In the genomic region with DNA sequence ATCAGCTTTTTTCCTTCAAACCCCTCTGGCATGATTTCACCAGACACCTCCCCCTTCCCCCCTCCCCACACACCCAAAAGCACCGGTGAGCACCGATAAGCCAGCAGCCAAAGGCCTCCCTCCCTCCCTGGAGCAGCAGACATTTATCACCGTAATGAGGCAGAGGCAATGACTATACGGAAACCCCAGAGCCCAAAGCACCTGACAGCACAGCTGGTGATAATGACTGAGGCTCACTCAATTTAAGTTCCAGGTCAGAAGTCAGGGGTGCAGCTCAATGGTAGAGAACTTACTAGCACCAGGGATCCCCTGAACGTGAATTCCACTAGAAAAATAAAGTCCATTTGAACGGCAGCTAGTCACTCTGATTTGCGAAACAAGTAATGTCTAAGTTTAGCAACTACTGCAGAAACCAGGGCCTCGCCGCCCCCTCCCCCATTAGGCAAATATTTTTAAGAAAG, we compare ENCODE assay signal across 8 mouse cellular contexts. TPM values are rescaled to one million over a fixed set of nuclear protein-coding genes. Genes with fewer than 3 reads are reported as not detected.
A peak's percentile ranks its signal among the peaks of the same experiment; 100 is the strongest.
DNase-seq lines count a peak whose midpoint lies in the region; ATAC-seq and TF ChIP-seq lines count a peak whose summit lies in the region.

No protein-coding gene starts in this region.

- no peak; the same call in 1 of the 2 replicates for ATAC-seq in kidney, embryonic 14.5 days (ENCODE audit: low FRiP score, low TSS enrichment)
- no peak for ATAC-seq in forebrain, postnatal 0 days
- no peak for ATAC-seq in limb, embryonic 14.5 days (ENCODE audit: low FRiP score, low read depth)
- ATAC-seq in neural tube, embryonic 11.5 days (ENCODE audit: insufficient read depth, low FRiP score, low TSS enrichment) = no peak

- H3K4me2 ChIP-seq in kidney, embryonic 14.5 days (replicated peaks; ENCODE audit: low read depth, low read length) = peak overlapping the region; percentile 64
- H3K4me2 ChIP-seq in forebrain, postnatal 0 days (ENCODE audit: low read depth) = peak overlapping the region; percentile 88
- peak overlapping the region; percentile 71 for H3K4me2 ChIP-seq in limb, embryonic 14.5 days (replicated peaks; ENCODE audit: low read depth, low read length, severe bottlenecking)
- peak overlapping the region; percentile 80 for H3K4me2 ChIP-seq in neural tube, embryonic 11.5 days (ENCODE audit: low read depth)

- H3K36me3 ChIP-seq in kidney, embryonic 14.5 days (ENCODE audit: control insufficient read depth, insufficient read depth, low read length) = peaks cover 29% of the 10 kb centered on the region
- H3K36me3 ChIP-seq in forebrain, postnatal 0 days (ENCODE audit: insufficient read depth) = peaks cover 27% of the 10 kb centered on the region
- H3K36me3 ChIP-seq in limb, embryonic 14.5 days (ENCODE audit: control insufficient read depth, insufficient read depth, low read length) = peaks cover 32% of the 10 kb centered on the region
- peaks cover 2% of the 10 kb centered on the region; the same call in 1 of the 2 replicates for H3K36me3 ChIP-seq in neural tube, embryonic 11.5 days (ENCODE audit: control insufficient read depth, insufficient read depth, low read length)

- H3K4me3 ChIP-seq in kidney, embryonic 14.5 days (ENCODE audit: low read length) = peak overlapping the region; percentile 78
- H3K4me3 ChIP-seq in forebrain, postnatal 0 days (ENCODE audit: low read depth, low read length) = peak overlapping the region; percentile 83
- H3K4me3 ChIP-seq in limb, embryonic 14.5 days (replicated peaks; ENCODE audit: low read length) = peak overlapping the region; percentile 87
- peak overlapping the region; percentile 74 for H3K4me3 ChIP-seq in neural tube, embryonic 11.5 days (ENCODE audit: low read depth, low read length)

- no peak for TF ChIP-seq CTCF in forebrain, postnatal 0 days (IDR thresholded peaks at IDR 0.05; ENCODE audit: low read depth)

- H3K4me1 ChIP-seq in kidney, embryonic 14.5 days (ENCODE audit: control insufficient read depth, insufficient read depth, low read length) = peaks cover 13% of the 10 kb centered on the region; the same call in 1 of the 2 replicates
- H3K4me1 ChIP-seq in forebrain, postnatal 0 days (ENCODE audit: insufficient read depth) = peaks cover 9% of the 10 kb centered on the region; the same call in 1 of the 2 replicates
- H3K4me1 ChIP-seq in limb, embryonic 14.5 days (ENCODE audit: control insufficient read depth, insufficient read depth, low read length) = peaks cover 21% of the 10 kb centered on the region
- H3K4me1 ChIP-seq in neural tube, embryonic 11.5 days (ENCODE audit: control insufficient read depth, insufficient read depth, low read length) = peaks cover 10% of the 10 kb centered on the region

- DNase-seq in kidney, postnatal 14 days = no peak
- DNase-seq in brain, adult 2 months (ENCODE audit: low read depth, low spot score) = peak; percentile 29
- peak; percentile 10 for DNase-seq in forebrain, postnatal 0 days
- DNase-seq in limb, embryonic 14.5 days (ENCODE audit: low spot score) = no peak
- peak; percentile 69 for DNase-seq in neural tube, embryonic 11.5 days (ENCODE audit: low spot score)
- DNase-seq in right cerebral cortex, postnatal 14 days = no peak
- DNase-seq in left cerebral cortex, postnatal 25 days (ENCODE audit: low spot score in 2 of 2) = no peak

- WGBS in kidney, embryonic 14.5 days = 6% methylated on average over 9 of the region's 9 CpGs
- 18% methylated on average over 9 of the region's 9 CpGs for WGBS in forebrain, postnatal 0 days
- 17% methylated on average over 9 of the region's 9 CpGs for WGBS in limb, embryonic 14.5 days
- 15% methylated on average over 9 of the region's 9 CpGs for WGBS in neural tube, embryonic 11.5 days

- peak overlapping the region; percentile 92; the same call in 1 of the 2 replicates for H3K9ac ChIP-seq in kidney, embryonic 14.5 days (ENCODE audit: low read depth, low read length)
- peak overlapping the region; percentile 92; the same call in 1 of the 2 replicates for H3K9ac ChIP-seq in forebrain, postnatal 0 days
- peak overlapping the region; percentile 90 for H3K9ac ChIP-seq in limb, embryonic 14.5 days (ENCODE audit: low read depth, low read length, severe bottlenecking)
- H3K9ac ChIP-seq in neural tube, embryonic 11.5 days (ENCODE audit: low read length) = no peak overlapping the region

- no peaks in the 10 kb centered on the region for H3K27me3 ChIP-seq in kidney, embryonic 14.5 days (ENCODE audit: control insufficient read depth, insufficient read depth, low read length)
- 0 out of 2 replicates have a peak, but pooled peaks cover 3% of the 10 kb centered on the region for H3K27me3 ChIP-seq in forebrain, postnatal 0 days (ENCODE audit: insufficient read depth, low read length)
- H3K27me3 ChIP-seq in limb, embryonic 14.5 days (ENCODE audit: control insufficient read depth, insufficient read depth, low read length) = no peaks in the 10 kb centered on the region
- H3K27me3 ChIP-seq in neural tube, embryonic 11.5 days (ENCODE audit: control insufficient read depth, insufficient read depth, low read length) = no peaks in the 10 kb centered on the region

- no peak overlapping the region for H3K27ac ChIP-seq in kidney, embryonic 14.5 days (ENCODE audit: low read depth, low read length)
- H3K27ac ChIP-seq in forebrain, postnatal 0 days (ENCODE audit: low read depth, low read length) = no peak overlapping the region
- no peak overlapping the region for H3K27ac ChIP-seq in limb, embryonic 14.5 days (replicated peaks; ENCODE audit: low read depth, low read length)
- no peak overlapping the region for H3K27ac ChIP-seq in neural tube, embryonic 11.5 days (ENCODE audit: low read depth, low read length)

- intact Hi-C loops in left cerebral cortex, postnatal 25 days (cut with DNase I) = loop anchor here (10.0 kb wide), 1 partner anchor 254 kb away; no protein-coding TSS in a partner anchor

- no peaks in the 10 kb centered on the region for H3K9me3 ChIP-seq in kidney, embryonic 14.5 days (ENCODE audit: control insufficient read depth, low read length)
- H3K9me3 ChIP-seq in forebrain, postnatal 0 days (ENCODE audit: low read length) = no peaks in the 10 kb centered on the region
- H3K9me3 ChIP-seq in limb, embryonic 14.5 days (ENCODE audit: control insufficient read depth, low read length) = no peaks in the 10 kb centered on the region
- no peaks in the 10 kb centered on the region for H3K9me3 ChIP-seq in neural tube, embryonic 11.5 days (ENCODE audit: control insufficient read depth, low read length)

- no peak for TF ChIP-seq POLR2A in limb, embryonic 14.5 days (IDR thresholded peaks at IDR 0.05; ENCODE audit: borderline replicate concordance, extremely low read depth, insufficient read depth, insufficient read length)

RNA-seq across cellular contexts. Expression of a gene that starts 1.3 kb away (rescaled TPM):
- 103 and 118 TPM in 2 replicates for polyA plus RNA-seq in kidney, embryonic 14.5 days (2014; fragmentation: Nextera tagmentation; extraction: Ambion mirVana)
- 55.5 and 62.5 TPM in 2 replicates for total RNA-seq in forebrain, postnatal 0 days (2014; rRNA removed)
- 76.1 and 87.2 TPM in 2 replicates for polyA plus RNA-seq in forebrain, postnatal 0 days (2015; fragmentation: Nextera tagmentation; extraction: Ambion mirVana)
- polyA plus RNA-seq in limb, embryonic 14.5 days (2012; rRNA removed) = 69.5 and 87.3 TPM in 2 replicates
- polyA plus RNA-seq in limb, embryonic 14.5 days (2014; fragmentation: Nextera tagmentation; extraction: Ambion mirVana) = 144 and 150 TPM in 2 replicates
- polyA plus RNA-seq in neural tube, embryonic 11.5 days (2014; fragmentation: Nextera tagmentation; extraction: Ambion mirVana) = 68.8 and 68.9 TPM in 2 replicates
- total RNA-seq in left cerebral cortex, postnatal 25 days (2021) = 10 to 100 TPM; 75.5 to 75.6 TPM

Comparison
In these comparisons a context has a peak if more than half of its experiments do, and no peak if none do; other contexts are left out.
1. DNase-seq: peak in brain, adult 2 months (single experiment), forebrain, postnatal 0 days (single experiment) and neural tube, embryonic 11.5 days (single experiment); none in kidney, postnatal 14 days (single experiment), limb, embryonic 14.5 days (single experiment), right cerebral cortex, postnatal 14 days (single experiment) and left cerebral cortex, postnatal 25 days (0 of 2).
2. Peak in every context shown above with its lines, with median percentiles within 50 percentile points of each other: H3K4me2 ChIP-seq and H3K4me3 ChIP-seq.